Mouse (Mus musculus) adrenal gland, postnatal 10 days (tissue): ENCODE measurements at regions not wholly inside any gene's neighbourhood (a gene's known extent, or its start where the extent isn't known, plus 50 kb on each side); places are given as distances from the start of the nearest gene placed in this dataset.
A peak's percentile ranks its signal among the peaks of the same experiment; 100 is the strongest.

Experiments used
- DNase-seq: peaks from one replicate; pipeline ENCODE4 v3.0.0; 2021; ENCODE audit warnings: mixed read lengths

DNA sequence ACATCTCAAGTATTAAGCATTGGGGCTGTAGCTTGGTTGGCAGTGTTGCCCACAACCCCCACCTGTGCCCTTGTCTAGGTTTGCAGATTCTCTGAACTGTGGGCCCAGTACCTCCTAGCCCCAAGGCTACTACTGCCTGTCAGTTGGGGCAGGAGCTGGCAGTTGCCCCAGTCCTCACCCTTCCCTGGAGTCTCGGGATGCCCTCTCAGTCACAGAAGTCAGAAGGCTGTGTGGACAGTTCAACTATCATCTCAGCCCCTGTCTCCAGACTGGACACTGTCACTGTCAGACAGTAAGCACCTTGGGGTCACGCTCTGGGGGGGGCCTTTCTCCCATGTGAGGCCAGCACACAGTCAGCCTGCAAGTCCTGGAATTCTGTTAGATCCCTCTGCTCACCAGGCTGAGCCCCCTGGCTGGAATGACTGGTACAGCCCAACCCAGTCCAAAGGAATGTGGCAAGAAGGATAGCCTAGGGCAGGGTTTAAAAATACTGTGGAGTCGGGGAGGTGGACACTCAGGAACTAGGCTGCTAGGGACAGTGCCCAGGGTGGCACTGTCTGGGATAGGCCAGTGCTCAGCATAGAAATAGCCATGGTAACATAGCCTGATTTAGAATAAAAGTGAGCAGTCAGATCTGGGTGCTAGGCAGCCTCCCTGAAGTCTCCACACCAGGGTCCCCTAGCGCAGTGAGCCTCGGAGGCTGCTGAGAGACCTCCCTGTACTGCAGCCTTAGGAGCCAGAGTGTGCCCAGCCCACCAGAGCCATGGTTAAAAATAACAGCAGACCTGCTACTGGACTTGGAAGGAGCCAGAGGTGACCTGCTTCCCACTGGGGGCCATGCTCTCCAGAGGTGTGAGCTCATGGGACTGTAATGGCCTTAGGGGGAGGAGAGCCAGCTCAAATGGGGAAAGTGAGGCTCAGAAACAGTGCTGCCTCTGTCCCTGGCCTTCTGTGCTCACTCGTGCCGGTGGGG, 83.1 kb upstream of the Ptpn1 start:
- no peak for DNase-seq

DNA sequence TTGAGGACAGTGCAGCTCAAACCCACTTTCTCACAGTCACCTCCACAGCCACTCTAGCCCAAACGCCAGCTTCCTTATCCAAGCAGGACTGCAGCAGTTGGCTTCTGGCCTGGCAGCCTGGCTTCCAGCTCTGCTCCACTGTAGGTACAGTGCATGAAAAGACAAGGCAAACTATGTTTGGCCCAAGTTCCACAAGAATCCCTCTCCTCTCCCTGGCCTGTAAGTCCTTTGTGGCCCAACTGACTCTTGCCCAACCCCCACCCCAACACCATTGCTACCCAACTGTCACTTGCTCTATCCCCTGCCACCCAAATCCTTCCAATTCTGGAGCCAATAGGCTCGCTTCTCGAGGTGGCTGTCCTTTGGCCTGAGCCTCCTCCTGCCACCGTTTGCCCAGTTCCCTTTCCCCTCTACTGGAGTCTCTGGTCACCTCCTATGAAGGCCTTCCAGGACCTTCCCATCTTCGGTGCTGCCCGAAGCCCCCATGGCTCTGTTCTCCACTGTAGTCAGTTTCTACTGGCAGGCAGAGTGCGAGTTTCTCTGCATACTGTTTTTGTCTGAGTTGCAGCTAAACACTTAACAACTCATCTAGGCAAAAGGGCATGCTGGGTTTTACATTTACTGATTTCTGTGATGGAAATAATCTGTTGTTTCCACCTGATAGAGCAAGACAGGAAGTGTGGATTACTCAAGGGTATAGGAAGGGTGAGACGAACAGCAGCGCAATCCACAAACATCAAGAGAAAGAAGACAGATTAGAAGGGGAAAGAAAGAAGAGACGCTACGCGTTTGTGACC, 84.4 kb upstream of the Ptpn1 start:
- peak; percentile 51 for DNase-seq

DNA sequence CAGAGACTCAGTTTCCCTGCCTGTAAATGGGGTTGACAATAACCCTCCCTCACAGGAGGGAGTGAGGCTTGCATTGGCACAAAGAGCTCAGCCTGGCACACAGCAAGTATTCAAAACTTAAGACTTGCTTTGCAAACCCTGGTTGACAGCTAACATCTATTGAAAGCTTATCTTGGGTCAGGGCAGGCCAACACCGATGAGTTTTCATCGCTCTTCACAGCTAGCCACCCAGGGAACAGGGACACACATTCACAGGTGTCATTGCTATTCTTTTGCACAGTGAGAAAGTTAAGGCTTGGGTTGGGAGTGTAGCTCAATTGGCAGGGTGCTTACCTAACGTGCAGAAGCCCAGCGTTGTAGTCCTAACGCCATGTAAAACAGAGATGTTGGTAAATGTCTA, 86.5 kb upstream of the Ptpn1 start:
- DNase-seq = no peak

DNA sequence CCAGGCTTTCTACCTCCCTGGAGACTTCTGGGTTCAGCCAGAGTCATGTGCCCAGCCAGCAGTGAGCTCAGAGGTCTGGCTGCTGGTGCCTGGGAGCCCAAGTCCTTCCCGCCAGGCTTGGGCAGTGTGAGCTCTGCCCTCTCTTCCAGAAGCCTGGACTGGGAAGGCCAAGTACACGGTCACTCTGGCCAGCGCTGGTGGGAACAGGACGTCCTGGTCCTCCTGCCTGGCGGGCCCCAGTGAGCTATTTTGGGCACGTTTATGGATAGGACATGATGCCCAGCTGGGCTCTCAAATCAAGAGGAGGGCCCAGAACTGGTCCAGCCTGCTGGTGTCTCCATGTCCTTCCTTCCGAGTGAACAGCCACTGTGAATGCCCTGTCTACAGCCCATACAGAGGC, 87.3 kb upstream of the Ptpn1 start:
- peak; percentile 79 for DNase-seq

DNA sequence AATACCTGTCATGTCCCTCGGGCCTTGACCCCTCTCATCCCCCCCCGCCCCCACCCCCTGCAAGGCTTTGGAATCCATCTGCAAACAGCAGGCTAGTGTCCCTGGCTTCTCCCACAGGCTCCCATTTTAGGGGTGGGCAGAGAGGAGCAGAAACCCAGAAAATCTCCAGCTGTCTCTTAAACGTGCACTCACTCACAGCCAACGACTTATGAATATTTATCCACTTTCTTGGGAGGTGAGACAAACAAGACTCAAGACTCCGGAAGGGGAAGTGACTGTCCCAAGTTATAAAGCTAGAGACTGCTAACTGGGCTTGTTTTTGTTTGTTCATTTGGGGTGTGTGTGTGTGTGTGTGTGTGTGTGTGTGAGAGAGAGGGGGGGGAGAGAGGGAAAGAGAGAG, 87.9 kb upstream of the Ptpn1 start:
- DNase-seq = no peak

DNA sequence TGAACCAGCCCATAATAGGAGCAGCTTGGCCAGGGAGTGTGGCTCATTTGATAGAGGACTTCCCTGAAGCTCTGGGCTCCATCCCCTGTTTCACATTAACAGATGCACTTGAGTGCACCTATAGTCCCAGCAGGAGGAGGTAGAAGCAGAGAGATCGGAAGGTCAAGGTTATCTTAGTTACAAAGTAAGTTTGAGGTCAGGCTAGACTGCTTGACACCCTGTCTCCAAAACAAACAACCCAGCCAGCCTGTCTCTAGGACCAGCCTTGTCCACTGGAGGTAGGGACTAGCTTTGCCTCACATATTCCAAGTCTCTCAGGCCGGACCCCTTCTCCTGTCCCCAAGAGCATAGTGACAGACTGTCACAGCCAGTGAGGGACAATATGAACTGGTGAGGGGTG, 88.9 kb upstream of the Ptpn1 start:
- DNase-seq = no peak

DNA sequence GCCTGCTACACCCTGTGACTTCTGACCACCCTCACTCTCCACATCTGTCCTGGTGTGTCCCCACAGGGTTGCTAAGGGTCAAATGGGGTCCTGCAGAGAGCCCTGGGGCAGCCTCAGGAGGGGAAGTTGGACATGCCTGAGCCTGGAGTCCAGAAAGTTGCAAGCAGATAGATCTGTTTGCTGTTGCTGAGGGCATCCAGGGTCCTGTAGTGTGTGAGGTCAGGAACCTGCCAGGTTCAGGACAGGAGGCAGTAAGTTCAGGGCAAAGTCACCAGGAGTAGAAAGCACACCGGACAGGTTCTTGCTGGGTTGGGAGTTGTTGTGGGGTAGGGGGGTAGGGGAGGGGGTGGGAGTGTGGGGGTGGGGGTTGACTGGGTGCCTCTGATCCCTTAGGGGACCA, 89.4 kb upstream of the Ptpn1 start:
- DNase-seq = no peak

DNA sequence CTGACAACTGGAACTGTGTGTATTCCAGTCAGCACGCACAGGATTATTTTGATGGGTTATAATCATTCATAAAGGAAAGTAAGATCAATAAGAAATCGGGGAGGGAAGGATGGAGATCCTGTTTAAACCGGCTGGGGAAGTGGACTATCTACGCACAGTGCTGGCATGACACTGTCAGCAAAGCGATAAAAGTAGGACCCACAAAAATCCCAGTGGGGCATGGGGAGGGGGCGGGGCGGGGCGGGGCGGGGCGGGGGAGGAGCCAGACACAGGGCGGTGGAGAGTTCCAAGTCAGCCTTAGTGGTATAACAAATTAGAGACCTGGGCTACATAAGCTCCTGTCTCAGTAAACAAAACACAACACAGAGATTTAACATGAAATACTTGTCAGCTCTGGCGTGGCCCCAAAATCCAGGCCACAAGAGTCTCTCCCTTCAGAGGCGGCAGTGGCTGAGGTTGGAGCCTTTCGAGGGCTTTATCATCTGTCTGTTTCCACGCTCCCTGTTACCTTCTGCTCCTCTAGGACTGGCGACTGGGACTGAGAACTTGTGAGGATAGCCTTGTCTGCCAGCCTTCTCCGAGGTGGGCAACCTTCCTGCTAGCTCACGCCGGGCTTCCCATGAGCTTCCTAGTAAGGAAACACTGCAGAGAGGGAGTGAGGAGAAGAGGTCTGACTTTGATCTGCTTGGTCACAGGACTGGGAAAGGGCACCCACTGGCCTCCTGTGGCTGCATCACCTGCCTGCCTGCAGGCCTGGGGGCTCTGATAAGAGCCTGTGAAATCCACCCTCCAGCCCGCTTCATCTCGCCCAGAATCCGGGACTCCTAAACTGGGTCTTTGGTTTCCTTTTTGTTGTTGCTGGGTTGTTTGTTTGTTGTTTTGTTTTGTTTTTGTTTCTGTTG, 90.3 kb upstream of the Ptpn1 start:
- DNase-seq = no peak

DNA sequence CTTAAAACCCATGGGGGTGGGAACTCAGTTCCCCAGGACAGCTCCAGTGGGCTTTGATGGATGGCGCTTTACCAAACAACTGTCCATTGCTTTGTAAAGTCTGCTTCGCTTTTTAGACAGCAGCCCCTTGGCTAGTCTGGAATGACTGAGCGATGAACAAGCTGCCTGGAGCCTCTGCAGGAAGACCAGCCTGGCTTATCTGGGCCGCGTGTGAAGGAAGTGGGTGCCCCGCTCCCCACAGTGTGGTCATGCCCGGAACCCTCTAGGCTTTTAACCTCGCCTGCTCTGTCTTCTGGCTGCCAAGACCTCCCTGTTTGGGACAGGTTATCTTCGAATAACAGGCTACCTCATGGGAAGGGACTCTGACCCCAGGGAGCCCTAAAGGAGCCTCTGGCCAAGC, 91.5 kb upstream of the Ptpn1 start:
- no peak for DNase-seq

DNA sequence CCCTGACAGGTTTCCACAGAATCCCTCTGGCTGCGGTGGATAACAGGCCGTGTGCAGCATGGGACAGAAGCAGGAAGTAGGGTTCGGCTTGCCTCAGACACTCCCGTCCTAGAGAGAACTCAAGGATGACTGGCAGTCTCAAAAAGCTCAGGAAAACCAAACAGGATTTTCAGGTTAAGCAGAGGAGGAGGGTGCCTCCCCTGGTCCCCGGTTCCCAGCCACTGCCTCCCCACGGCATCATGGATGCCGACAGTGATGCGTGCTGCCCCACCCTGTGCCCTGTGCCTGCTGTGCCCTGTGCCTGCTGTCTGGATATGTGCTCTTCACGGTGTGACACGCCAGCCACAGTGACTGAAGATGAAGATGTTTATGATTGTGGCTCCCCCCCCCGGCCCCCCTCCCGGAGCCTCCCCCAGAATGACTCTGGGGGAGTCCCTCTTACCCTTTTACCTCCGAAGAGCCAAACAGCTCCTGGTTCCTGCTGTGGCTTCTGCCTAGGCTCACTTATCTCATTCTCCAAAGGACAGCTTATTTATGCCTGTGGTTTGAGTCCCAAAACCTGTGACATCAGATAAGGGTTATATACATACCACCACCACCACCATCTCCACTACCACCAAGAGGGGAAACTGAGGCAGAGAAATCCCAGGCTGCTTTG, 92.4 kb upstream of the Ptpn1 start:
- DNase-seq = no peak

DNA sequence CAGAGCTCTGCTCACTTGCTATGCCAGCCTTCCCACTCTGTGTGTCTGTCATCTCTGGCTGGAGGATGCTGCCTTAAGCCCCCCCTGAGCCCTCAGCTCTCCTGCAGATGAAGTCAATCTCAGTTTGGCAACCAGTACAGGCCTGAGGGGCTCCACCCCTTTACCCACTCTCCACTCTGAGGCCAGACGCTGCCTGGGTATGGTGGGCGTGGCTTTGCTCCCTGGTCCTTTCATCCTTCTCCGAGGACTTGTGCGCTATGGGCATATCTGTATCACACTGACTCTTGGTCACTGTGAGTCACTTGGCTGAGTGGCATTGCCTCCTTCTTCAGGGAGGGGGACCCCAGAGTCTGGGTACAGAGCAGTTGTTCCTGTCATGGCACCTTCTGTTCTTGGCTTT, 94.3 kb upstream of the Ptpn1 start:
- no peak for DNase-seq

DNA sequence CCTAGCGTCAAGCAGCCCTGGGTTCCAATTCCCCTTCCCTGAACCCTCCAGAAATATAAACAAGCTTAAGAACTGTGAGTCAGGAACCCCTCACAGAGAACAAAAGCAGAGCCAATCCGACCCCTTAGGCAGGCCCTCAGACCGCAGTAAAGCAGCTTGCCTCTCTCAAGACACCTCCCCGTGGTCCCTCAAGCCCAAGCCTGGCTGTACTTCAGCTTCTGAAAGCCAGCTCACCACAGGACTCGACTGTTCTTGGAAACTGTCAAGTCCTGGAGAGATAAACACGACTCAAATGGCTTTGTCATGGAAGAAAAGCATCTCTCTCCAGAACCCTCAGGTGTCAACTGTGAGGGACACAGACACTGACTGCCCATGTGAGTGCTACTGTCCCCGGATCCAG, 95.2 kb upstream of the Ptpn1 start:
- no peak for DNase-seq

DNA sequence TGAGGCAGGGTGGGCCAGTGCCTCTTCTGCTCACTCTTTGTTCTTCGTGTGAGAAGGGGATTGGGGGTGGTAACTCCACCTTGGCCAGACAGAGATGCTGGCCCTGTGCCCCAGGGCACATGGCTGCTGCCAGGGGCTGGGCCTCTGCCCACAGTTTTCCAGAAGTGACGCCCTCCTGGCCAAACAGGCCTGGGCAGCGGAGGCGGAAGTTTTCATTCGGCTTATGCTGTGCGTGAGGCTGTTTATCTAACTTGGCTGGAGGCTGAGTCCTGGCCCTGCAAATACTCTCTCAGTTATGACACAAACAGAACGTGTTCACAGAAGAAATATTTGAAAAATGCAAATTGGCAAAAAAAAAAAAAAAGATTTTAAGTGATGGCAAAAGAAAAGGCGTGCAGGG, 97.3 kb upstream of the Ptpn1 start:
- peak; percentile 76 for DNase-seq

DNA sequence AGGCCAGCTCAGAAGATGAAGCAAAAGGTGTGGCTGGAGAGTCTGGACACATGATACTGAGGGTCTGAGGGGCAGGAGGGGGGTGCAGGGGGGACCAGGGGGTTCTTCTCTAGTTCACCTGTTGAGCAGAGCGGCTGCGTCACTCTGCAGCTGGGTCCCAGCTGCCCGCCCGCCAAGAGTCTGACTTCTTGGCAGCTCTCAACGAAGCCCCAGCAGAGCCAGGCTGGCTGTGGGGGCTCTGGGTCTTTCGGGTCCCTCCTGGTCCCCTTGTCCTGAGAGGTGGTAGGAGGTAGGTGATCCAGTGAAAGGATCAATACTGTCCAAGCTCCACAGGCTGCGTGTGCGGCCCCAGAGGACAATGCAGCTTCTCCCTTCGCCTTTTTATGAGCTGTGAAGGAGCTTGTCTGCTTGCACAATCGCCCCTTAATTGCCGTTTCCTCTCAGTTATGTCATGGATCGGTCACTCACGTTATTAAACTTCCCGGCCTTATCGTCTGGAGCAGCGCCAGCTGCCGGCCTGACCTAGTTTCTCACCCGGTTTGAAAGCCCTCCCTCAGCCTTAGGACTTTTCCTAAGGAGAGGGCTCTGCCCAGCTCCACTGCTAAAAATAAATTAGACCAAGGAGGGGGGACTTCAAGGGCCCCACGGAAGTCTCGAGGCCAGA, 98.4 kb upstream of the Ptpn1 start:
- DNase-seq = peak; percentile 90

DNA sequence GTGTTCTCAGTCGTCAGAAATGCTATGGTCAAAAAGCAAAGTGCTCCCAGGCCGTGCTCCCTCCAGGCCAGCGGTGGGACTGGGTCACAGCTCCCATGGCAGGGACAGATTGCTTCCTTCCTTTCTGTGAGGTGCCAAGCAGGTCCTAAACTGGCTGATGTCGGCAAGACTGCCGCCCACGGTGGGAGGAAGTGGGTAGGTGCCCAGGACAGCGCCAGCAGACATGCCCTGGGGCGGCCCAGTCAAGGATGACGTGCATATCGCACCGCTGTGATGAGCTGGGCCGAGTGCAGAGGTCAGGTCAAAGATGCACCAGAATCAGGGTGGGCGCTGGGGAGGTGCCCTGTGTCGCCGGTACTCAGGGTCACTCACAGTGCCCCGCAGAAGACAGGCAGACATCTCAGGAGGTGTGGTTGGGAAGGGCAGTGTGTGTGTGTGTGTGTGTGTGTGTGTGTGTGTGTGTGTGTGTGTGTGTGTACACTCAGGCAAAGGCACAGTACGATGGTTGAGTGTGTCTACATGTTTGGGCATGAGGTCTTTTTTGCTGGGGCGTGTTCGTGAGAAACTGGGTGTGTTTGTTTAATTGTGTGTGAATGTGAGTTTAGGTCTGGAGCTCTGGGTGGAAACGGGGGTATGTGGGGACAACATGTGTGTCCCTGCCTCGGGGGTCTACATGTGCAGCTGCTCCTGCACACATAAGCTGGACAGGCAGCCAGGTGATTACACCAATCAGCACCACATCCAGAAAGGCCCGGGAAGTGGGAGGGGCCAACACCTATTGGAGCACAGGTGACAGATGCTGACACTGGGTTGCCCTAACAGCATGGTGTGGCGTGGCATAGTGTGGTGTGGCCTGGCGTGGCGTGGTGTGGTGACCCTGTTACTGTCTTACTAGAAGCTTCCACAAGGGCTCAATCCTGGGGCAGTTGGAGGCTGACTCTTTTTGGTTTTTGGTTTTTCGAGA, 100.5 kb upstream of the Ptpn1 start:
- no peak for DNase-seq

DNA sequence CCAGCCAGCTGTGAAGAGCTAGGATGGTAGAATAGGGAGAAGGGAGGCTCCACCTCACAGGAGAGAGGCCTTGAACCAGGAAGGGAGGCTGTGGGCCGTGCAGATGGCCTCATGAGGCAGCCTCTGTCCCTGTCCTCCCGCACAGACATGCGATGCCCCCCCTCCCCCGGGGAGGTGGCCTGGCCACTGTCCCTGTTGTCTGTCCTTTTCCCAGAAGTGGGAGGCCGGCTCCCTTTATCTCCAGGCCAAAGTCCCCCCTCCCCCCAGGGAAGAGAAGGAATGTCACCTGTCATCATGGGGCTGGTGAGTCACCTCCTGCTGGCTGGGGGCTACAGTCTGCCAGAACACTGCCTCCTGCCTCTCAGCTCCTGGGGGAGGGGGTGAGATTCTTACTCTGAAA, 103.6 kb upstream of the Ptpn1 start:
- DNase-seq = peak; percentile 75

DNA sequence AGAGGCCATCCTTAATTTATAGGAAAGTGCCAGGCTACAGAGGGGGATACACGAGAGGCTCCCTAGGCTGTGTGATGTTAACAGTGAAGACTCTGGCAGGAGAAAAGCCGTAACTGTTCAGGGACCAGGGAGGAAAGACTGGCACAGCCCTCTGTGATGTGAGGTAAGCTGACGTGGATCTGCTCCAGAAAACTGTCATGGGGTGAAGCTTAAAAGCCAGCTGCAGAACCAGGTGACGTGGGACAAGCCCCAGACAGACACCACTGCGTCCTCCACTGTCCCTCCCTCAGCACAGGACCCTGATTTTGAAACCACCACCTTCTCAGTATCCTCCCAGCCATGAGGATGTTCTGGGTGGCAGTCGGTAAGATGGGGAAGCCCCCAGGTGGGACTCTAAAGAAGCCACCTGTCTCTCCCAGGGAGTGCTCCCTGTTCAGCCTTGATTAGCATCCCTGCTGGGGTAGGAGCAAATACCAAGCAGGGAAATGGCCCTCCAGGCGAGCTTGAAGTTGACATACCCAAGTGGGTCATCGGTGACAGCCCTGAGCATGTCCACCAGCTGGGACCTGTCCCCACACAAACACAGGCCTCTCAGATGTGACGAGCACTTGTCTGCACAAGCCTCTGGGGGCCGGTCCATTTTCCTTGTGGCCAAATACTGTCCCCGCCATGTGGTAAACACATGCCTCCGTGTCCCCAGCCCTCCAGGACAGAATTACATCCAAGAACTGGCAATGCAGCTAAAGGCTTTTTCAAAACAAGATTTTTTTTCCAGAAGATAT, 104.7 kb upstream of the Ptpn1 start:
- no peak for DNase-seq

DNA sequence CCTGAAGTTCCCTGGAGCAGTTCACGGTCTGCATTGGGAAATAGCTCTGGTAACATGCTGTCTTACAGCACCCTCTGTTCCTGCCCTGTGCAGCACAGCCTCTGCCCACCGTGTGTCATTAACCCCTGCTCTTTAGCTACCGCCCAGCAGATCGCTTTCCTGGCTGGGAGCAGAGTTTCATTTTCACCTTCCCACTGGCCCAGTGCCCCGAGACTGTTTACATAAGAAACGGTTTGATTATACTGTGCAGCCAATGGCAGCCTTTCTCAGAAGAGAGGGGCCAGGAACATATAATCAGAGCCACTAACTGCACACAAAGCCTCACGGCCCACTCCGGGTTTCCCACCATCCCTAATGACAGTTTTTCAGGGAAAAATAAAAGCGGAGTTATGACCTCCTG, 108.3 kb upstream of the Ptpn1 start:
- DNase-seq = peak; percentile 70

DNA sequence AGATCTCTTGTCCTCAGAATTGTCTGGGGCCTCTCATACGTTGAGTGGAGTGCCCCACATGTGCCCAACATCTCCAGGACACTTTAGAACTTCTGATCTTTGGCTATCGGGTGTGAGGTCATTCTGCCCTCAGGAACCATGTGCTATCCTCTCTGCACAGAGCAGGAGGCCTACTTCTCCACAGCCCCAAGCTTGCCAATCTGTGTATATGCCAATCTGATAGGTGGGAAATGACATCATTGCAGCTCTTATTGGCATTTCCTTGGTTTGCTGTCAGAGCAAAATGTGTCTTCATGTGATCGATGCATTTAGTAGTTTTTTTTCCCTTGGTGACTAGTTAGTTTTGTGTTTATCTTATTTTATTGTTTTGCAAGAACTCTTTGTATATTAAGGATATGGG, 108.8 kb upstream of the Ptpn1 start:
- no peak for DNase-seq
